Mouse (Mus musculus) ES-Bruce4 (cell line): ENCODE measurements around the gene Anapc15-ps.

ENCODE experiments used
- CTCF ChIP-seq: IDR thresholded peaks from one replicate; pipeline ENCODE4 v1.8.1; 2011; ENCODE audit warnings: low read depth, low read length
- POLR2A ChIP-seq: IDR thresholded peaks from one replicate; pipeline ENCODE4 v1.8.1; 2011; ENCODE audit warnings: low read length; ENCODE audit not compliant: insufficient read depth

GRCm38 (mm10) chr10:95643042-95643441, 30.2 kb downstream of the Anapc15-ps start:
- no peak for TF ChIP-seq CTCF
- TF ChIP-seq POLR2A = no peak
